Mouse (Mus musculus): ENCODE results near the gene Ucp2.
A peak's percentile ranks its signal among the peaks of the same experiment; 100 is the strongest.

The Ucp2 gene

DNA sequence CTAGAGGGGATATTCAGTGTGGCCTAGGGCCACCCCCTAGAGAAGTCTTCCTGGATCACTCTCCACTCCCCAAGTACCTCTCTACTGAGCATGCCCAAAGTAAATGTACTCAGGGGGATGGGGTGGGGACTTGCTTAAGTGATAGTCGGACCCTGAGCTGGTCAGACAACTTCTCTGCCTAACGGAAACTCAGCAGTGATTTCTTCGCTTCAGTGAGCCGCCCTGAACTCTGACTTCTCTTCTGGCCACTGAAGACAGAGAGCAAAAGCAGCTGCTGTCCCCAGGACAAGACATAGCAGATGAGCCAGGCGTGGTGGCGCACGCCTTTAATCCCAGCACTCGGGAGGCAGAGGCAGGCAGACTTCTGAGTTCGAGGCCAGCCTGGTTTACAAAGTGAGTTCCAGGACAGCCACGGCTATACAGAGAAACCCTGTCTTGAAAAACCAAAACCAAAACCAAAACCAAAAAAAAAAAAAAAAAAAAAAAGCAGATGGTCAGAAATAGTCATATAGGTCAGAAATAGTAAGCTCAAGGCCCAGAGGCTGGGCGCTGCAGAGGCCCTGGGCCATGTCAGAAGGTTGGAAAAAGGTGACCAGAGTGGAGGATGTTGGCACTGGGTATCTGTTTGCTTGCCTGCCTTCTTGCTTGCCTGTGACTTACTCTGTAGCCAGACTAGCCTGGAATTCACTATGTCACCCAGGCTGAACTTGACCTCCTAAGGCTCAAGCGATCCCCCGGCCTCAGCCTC, 11.8 kb downstream of the Ucp2 start:
- DNase-seq, result no peak

DNA sequence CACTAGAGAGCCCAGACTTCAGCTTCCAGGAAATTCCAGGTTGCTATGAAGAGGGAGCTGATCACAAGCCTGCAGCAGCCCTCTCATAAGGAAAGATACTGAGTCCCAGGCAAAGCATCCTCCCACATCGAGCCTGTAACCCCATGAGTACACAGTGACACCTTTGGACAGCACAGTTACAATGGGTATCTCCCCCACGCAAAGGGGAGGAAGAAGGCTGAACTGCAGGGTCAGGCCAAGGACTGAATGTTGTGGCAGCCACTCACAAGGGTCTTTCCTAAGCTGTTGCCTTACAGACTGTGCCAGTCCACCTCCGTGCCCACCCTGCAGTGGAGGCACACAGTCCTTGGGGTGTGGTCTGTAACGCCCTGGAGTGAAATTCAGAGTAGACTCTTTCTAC, 13.4 kb downstream of the Ucp2 start:
- no peak for DNase-seq

DNA sequence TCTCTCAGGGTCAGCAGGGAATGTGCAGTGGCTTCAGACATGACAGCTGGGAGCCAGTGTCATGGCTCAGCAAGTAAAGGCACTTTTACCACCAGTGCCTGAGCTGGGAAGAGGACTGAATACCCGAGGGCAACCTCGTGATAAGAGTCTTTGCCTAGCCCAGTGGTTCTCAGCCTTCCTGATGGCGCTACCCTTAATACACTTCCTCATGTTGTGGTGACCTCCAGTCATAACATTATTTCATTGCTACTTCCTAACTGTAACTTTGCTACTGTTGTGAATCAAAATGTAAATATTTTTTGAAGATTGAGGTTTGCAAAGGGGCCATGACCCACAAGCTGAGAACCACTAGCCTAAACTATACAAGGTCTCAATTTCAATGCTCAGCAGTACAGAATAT, 15.5 kb downstream of the Ucp2 start:
- no peak for DNase-seq

DNA sequence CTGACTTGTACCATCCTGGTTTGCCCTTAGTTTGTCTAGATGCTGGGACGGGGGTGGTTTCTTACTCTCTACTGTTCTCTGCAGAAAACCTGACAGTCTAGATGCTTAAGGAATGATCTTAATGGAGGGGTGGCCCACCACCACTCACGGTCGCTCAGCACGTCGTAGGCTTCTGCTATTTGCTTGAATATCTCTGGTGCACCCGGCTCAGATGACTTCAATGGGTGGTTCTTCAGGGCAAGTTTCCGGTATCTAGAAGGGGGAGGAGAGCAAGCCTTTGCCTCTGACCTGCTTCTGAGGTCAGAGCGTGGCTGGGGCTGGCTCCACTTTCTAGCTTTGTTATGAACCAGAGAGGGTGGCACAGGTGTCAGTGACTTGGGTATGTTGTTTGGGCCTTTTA, 18.5 kb downstream of the Ucp2 start:
- DNase-seq, result no peak

DNA sequence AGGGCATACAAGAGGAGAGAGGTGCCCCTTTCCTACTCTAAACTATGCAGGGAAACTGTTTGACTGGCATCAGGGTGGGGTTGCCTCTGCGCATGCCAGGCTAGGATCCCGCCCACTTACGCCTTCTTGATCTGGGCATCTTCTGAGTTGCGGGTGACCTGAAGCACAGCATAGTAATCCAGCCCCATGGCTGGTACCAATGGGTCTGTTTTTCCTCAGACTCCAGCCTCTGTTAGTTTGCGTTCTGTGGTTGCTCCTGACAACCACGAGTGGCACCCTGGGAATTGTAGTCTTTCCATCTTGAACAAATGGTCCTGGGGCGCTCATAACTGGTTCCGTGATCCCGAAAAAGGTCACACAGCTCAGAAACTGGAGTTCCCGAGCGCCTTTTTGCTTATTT, 21.4 kb downstream of the Ucp2 start, which contains the start of gene Dnajb13:
Gene Dnajb13, minus strand, starts transcription at position 388 of the 400 bp plus-strand sequence.
- DNase-seq, result no peak

DNA sequence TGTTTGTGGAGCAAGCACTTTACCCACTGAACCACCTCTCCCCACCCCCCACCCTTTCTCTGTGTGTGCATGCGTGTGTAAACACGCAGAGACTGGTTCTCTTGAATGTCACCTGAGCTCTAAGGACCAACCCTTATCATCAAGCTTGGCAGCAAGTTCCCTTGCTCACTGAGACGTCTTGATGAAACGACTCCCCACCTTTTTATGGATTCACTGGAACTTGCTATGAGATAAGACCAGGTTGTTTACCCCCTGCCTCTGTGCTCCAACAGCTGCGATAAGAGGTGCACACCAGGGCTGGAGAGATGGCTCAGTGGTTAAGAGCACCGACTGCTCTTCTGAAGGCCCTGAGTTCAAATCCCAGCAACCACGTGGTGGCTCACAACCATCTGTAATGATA, 27.1 kb downstream of the Ucp2 start:
- DNase-seq, result no peak

DNA sequence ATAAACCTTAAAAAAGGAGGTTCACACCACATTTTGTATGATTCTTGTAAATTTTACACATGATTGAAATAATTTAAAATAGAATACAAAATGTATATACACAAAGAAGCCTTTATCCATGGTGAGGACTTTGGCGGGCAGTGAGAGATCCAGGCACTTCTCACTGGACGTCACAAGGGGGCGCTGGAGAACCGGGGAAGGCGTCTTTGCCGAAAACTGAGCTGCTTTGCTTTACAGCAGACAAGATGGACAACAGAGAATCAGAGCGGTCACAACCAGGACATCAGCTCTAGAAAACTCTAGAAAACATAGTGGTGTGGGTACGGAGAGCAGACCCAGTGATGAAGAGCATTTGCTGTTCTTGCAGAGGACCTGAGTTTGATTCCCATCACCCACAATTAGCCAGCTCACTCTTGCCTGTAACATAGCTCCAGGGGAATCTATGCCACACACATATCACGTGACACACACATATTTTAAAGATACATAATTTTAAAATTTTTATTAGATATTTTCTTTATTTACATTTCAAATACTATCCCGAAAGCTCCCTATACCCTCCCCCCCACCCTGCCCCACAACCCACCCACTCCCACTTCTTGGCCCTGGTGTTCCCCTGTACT, 27.6 kb downstream of the Ucp2 start:
- peak; percentile 78 for DNase-seq

DNA sequence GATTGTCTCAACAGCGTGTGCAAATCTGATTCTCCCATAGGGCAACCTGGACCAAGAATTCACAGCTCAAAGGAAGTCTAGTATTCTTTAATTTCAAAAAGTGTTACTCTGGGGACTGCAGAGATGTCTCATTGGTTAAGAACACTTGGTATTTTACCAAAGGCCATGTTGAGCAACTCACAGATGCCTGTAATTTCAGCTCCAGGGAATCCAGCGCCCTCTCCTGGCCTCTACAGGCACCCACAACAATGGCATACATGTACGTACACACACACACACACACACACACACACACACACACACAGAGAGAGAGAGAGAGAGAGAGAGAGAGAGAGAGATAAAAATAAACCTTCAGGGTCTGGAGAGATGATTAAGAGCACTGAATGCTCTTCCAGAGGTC, 29.1 kb downstream of the Ucp2 start:
- DNase-seq, result no peak

DNA sequence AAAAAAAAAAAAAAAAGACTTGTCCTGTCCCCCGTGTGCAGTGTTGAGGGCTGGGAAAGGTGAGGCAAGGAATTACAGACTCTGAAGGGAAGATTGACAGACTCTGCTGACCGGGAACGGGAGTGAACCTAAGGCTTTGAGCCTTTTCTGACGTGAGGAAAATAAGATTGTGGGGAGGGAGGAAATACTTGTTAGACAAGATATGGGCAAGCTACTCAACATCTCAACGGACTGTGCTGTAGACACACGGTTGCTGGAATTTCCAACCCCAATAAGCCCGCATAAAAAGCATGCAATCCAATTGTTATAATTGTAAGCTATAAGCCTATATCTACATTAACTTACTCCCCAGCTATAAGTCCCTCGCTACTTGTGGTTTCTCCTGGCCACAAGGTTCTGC, 31.5 kb downstream of the Ucp2 start:
- DNase-seq, result no peak

DNA sequence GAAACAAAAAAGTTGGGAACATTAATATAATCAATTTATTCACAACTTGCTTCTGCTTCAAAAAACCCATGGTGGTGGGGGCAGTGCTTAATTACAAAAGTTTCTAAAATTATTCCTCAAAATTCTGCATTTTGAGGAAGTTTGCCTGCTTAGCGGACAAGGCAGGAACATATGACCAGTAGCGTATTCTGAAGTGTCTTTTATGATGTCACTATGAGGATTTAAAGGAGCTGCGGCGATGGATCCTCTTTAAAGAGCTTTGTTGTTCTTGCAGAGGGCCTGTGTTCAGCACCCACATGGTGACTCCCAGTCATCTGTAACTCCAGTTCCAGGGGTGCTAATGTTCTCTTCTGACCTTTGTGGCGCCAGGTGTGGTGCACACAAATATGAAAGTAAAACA, 37.6 kb downstream of the Ucp2 start:
- no peak for DNase-seq

DNA sequence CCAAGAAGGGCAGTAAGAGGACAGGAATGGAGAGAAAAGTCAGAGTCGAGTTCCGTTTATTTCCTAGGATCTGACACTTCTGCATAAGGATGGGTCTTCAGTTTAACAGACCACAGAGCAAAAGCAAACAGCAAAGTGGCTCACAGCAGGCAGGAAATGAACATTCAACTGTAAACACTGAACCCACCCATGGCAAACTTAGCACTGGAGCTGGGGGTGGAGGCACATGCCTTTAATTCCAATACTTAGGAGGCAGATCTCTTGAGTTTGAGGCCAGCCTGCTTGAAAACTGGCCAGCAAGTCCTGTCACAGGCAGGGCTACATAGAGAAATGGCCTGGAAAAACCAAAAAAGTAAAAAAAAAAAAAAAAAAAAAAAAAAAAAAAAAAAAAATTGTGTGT, 40.4 kb downstream of the Ucp2 start:
- no peak for DNase-seq

DNA sequence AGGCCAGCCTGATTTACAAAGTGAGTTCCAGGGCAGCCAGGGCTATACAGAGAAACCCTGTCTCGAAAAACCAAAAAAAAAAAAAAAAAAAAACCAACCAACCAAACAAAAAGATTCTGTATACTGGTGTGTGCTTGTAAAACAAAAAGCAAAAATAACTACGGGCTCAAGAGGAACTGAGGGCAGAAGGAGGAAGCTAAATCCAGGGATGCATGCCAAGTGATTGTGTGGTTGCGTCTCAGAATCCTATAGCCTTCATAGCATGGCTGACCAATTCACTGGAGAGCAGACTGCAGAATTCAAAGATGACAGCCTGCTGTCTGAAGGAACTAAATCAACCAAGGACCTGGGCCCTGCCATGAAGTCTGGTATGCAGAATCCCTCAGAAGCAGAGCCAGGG, 41.1 kb downstream of the Ucp2 start:
- no peak for DNase-seq

DNA sequence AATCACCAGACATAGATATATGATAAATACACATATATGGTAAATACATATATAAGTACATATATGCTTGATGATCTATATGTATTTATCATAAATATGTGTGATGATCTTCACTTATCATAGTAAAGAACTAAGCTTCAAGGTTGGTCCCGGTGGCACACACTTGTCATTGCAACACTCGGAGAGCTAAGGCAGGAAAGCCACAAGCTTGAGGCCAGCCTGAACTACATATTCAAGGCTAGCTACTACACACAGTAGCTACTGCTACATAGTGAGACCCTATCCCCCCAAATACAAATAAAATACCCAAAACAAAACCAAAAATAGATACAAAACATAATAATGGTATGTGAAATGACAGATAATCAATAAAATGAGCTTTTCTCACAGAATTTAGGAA, 42.7 kb downstream of the Ucp2 start:
- no peak for DNase-seq

DNA sequence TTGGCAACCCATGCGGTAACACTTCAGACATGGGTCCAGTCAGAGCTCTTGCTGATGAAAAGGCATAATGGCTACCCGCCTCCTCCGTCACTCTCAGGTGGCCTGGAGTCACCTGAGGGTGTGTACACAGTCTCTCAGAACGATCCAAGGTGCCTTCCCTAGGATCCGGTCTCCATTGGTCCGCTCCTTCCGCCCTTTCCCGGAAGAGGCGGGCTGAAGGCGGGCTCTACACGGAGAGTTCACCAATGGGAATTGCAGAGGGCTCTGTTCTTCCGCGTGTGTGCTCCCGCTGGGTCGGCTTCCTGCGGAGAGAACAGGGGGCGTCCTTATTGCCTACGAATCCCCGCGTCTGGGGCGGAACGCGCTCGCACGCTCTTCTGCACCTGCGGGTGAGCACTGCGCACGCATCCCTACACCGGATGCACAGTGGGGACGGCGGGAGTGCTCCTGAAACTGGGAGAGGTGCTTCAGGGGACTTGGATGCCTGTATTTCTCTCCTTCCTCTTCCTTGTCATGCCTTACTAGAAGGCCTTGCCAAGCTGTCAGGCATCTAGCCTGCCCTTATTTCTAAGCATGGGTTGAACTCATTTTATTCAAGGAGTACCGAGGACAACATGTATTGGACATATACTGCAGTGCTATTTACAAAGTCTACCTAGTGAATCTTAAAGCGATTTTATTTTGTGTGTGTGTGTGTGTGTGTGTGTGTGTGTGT, 43.8 kb downstream of the Ucp2 start, which contains the start of gene Coa4:
Gene Coa4, plus strand, starts transcription at position 268 of the 715 bp plus-strand sequence.
- DNase-seq, result peak; percentile 87

DNA sequence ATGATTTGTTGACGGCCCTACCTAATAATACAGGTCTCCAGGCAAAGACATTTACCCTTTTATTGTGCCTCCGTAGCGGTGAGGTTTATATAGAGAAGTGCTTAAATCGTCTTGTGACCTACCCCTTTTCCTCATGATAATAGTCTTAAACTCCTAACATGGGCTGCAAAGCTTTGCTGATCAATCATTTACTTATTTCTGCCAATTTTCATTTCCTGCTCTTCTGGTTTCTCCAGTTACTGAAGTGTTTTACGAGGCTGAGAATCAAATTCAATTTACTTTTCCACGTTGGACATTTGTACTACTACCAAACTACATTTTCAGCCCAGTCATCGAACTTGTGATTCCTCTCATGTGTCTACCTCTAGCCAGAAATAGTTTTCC, 44.4 kb downstream of the Ucp2 start:
- DNase-seq, result no peak

DNA sequence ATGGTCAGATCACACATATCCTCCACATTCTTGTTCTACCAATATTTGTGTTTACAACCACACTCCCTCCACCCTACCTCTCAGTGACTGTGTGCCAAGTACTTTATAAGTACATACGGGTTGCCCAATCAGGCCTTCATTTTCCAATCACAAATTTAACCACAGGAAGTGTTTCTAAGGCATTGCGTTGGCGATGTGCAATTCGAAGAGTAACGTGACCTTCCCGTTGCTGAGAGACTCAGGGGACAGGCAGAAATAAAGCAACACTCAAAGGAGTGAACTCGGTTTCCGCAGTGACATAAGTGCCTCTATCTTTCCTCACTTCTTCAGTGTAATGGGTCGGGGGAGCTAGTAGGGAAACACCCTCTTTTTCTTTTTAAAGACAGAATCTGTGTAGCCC, 46.4 kb downstream of the Ucp2 start:
- DNase-seq, result no peak

DNA sequence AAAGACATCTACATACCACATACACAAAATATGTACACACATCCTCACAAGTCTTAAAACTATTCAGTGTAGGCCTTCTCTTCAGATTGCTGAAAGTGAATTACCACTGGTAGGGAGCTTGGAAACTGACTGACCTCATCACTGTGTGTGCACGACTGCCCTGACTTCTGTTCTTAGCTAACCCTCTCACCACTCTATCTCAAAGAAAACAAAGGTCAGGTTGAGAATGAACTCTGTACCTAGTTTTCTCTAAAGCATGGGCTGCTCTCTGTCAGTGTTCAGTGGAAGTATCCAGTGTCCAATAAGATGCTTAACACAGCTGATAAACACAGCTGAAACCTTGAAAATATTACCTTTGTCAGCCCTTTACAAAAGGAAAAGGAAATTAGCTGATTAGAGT, 51.3 kb downstream of the Ucp2 start:
- no peak for DNase-seq

DNA sequence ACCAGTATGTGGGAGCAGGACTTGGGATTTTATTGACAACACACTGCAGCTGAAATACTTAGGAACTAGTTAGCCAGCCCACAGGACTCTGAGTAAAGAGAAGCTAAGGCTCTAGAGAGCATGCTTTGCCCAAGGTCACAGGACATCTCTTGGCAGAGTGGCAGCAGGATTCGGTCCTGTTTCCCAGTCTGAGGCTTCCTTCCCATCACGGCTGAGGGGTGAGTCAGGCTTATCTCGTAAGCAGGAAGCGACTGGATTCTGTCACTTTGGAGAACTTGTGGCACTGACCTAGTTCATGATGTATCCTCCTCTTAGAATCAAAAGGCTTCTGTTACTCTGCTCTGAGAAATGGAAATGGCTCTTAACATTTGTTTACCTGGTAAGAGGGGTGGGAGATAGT, 54.5 kb downstream of the Ucp2 start:
- DNase-seq, result no peak

DNA sequence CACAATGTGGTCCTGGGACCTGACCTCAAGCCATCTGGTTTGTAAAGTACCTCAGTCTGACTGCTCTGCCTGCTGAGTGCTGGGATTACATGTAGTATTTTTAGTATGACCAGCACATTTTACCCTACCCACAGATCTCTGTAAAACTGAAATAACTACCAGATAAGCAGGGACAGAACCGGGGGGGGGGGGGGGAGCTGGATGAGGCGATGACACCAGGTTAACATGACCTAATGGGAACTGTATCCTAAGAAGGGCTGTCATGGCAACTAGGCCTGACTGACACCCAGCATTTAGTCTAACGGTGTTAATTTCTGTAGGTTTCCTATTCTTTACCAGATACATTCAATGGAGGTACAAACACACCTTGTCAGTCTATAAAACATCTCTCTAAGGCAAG, 56.7 kb downstream of the Ucp2 start:
- DNase-seq, result no peak

DNA sequence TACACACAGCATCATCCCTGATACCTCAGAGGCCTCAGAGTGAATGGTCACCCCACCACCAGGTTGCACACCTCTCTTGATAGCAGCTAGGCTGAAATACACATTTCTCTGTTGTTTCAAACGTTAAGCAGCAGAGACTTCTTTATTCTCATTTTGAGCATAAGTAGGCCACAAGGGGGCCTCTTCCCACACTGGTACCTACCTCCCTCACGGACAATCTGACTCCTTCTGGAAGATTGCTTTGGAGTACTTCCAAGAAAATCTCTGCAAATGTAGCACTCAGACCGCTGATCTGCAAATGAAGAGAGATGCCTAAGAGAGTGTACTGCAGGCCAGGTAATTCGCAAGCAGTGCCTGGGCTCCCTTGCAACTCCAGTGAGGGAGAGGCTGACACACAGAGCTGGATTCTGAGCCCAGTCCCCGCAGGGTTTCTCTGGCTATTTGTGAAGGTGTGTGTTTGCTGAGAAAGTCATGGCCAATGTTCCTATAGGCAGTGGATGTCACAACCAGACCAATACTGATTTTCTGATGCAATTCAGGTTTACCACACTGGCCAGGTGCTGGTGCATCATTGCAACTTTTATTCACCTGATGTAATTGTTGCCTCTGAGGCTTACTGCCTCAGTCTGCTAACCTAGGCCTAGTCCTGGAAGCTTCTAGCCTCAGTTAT, 57.3 kb downstream of the Ucp2 start:
- no peak for DNase-seq

Measured in thymus, postnatal 25 days (tissue).